ENCODE assay signal across 8 mouse cellular contexts in the genomic region with DNA sequence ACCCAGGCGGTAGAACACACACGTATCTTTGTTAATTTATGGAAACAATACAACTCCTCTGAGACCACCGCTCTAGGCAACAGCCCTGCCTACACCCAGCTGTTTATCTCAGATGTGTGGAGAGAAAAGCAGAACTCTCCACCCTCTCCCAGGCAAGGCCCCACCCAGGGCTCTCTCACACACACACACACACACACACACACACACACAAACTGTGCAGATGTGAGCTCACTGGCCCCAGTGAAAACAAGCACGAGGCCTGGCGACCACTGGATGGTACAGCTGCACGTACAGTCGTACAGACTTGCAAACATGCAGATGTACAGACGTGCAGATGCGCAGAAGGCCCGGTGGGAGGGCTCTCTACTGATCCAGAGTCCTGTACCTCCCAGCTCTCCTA. TPM values are rescaled to one million over a fixed set of nuclear protein-coding genes. Genes with fewer than 3 reads are reported as not detected.
A peak's percentile ranks its signal among the peaks of the same experiment; 100 is the strongest.
DNase-seq lines count a peak whose midpoint lies in the region; ATAC-seq and TF ChIP-seq lines count a peak whose summit lies in the region.

No protein-coding gene starts in this region.

- peak overlapping the region; percentile 82 for H3K27ac ChIP-seq in MEL (ENCODE audit: control insufficient read depth, low read depth, low read length)
- peak overlapping the region; percentile 13; the same call in 1 of the 2 replicates for H3K27ac ChIP-seq in hindbrain, embryonic 12.5 days
- peak overlapping the region; percentile 33 for H3K27ac ChIP-seq in neural tube, embryonic 15.5 days (replicated peaks)

- peak overlapping the region; percentile 71 for H3K9ac ChIP-seq in MEL (ENCODE audit: control insufficient read depth, low read depth, low read length, poor library complexity, severe bottlenecking)
- no peak overlapping the region for H3K9ac ChIP-seq in hindbrain, embryonic 12.5 days
- H3K9ac ChIP-seq in neural tube, embryonic 15.5 days (replicated peaks) = no peak overlapping the region

- no peaks in the 10 kb centered on the region; the same call in 1 of the 2 replicates for H3K79me2 ChIP-seq in MEL (ENCODE audit: control insufficient read depth, insufficient read depth, low read length, poor library complexity)

- TF ChIP-seq EP300 in MEL (IDR thresholded peaks at IDR 0.05; ENCODE audit: low read depth in 1 of 2, low read length in 2 of 2) = peak; percentile 81 to 82

- peaks cover 0 to 34% of the 10 kb centered on the region in 2 experiments; a peak in 2 of 4 replicates for H3K36me3 ChIP-seq in MEL (ENCODE audit: control insufficient read depth in 1 of 2, insufficient read depth in 2 of 2, low read length in 2 of 2)
- H3K36me3 ChIP-seq in hindbrain, embryonic 12.5 days = no peaks in the 10 kb centered on the region
- H3K36me3 ChIP-seq in neural tube, embryonic 15.5 days = no peaks in the 10 kb centered on the region

- no peaks in the 10 kb centered on the region for H3K9me3 ChIP-seq in MEL (replicated peaks; ENCODE audit: insufficient read depth, low read length)
- H3K9me3 ChIP-seq in hindbrain, embryonic 12.5 days (replicated peaks) = no peaks in the 10 kb centered on the region
- H3K9me3 ChIP-seq in neural tube, embryonic 15.5 days (replicated peaks) = no peaks in the 10 kb centered on the region

- 61% methylated on average over 10 of the region's 10 CpGs for WGBS in hindbrain, embryonic 12.5 days
- 47% methylated on average over 10 of the region's 10 CpGs for WGBS in neural tube, embryonic 15.5 days

- H3K4me1 ChIP-seq in MEL (ENCODE audit: control insufficient read depth in 1 of 2, insufficient read depth in 2 of 2, low read length in 2 of 2) = peaks cover 9 to 52% of the 10 kb centered on the region in 2 experiments
- peaks cover 29% of the 10 kb centered on the region for H3K4me1 ChIP-seq in hindbrain, embryonic 12.5 days
- H3K4me1 ChIP-seq in neural tube, embryonic 15.5 days = peaks cover 14% of the 10 kb centered on the region

- TF ChIP-seq RAD21 in MEL (IDR thresholded peaks at IDR 0.05; ENCODE audit: low read depth, low read length) = no peak

- peak; percentile 45; the same call in 1 of the 2 replicates for ATAC-seq in hindbrain, embryonic 12.5 days (ENCODE audit: low FRiP score)
- ATAC-seq in neural tube, embryonic 15.5 days (ENCODE audit: low FRiP score) = peak; percentile 64; the same call in 1 of the 2 replicates

- H3K27me3 ChIP-seq in MEL (ENCODE audit: control insufficient read depth in 1 of 2, insufficient read depth in 2 of 2, low read length in 2 of 2) = no peaks in the 10 kb centered on the region
- no peaks in the 10 kb centered on the region for H3K27me3 ChIP-seq in hindbrain, embryonic 12.5 days
- no peaks in the 10 kb centered on the region for H3K27me3 ChIP-seq in neural tube, embryonic 15.5 days (replicated peaks)

- H3K4me3 ChIP-seq in MEL (ENCODE audit: control insufficient read depth in 1 of 2, insufficient read depth in 1 of 2, low read depth in 2 of 2, low read length in 2 of 2) = peak overlapping the region; percentile 21 to 46
- no peak overlapping the region for H3K4me3 ChIP-seq in hindbrain, embryonic 12.5 days
- no peak overlapping the region for H3K4me3 ChIP-seq in neural tube, embryonic 15.5 days (replicated peaks)

- TF ChIP-seq POLR2A in MEL (IDR thresholded peaks at IDR 0.05; ENCODE audit: control insufficient read depth in 1 of 2, insufficient read depth in 1 of 2, low read depth in 1 of 2, low read length in 2 of 2, poor library complexity in 1 of 2) = peak in 1 of 2 experiments; percentile 79; a peak in 2 of 4 replicates

- peak; percentile 94 for DNase-seq in heart, adult 11 months
- DNase-seq in heart, adult 8-10 months (ENCODE audit: low spot score) = no peak
- DNase-seq in MEL (ENCODE audit: low read depth, low spot score) = peak; percentile 96
- DNase-seq in layer of hippocampus, adult 8-10 months (ENCODE audit: low spot score in 2 of 2) = no peak
- DNase-seq in kidney, adult 9 months = no peak
- DNase-seq in right cerebral cortex, postnatal 25 days = no peak

- H3K4me2 ChIP-seq in hindbrain, embryonic 12.5 days (replicated peaks) = no peak overlapping the region
- no peak overlapping the region for H3K4me2 ChIP-seq in neural tube, embryonic 15.5 days

- TF ChIP-seq CTCF in MEL (IDR thresholded peaks at IDR 0.05 in 2 of 3, conservative IDR thresholded peaks at IDR 0.05 in 1 of 3; ENCODE audit: control insufficient read depth in 1 of 3, insufficient read depth in 1 of 3, low read depth in 2 of 3, low read length in 3 of 3, poor library complexity in 1 of 3, severe bottlenecking in 1 of 3) = no peak

TF ChIP-seq in MEL, 35 proteins besides CTCF, POLR2A, EP300 and RAD21 (continues in another document):
- TF ChIP-seq ZNF384 (IDR thresholded peaks at IDR 0.05; ENCODE audit: low read depth, low read length) (no peak), MYC (IDR thresholded peaks at IDR 0.05; ENCODE audit: low read depth, low read length) (peak; percentile 89), POLR2AphosphoS5 (IDR thresholded peaks at IDR 0.05; ENCODE audit: borderline replicate concordance, low read depth, low read length) (no peak), MAFK (IDR thresholded peaks at IDR 0.05; ENCODE audit: borderline replicate concordance, low read depth, low read length) (no peak), ZMIZ1 (IDR thresholded peaks at IDR 0.05; ENCODE audit: low read depth, low read length) (0 out of 2 replicates have a peak, but pooled peaks have one; percentile 20), USF1 (IDR thresholded peaks at IDR 0.05; ENCODE audit: low read depth, low read length) (no peak), ZKSCAN1 (IDR thresholded peaks at IDR 0.05; ENCODE audit: low read depth, low read length) (no peak), ETS1 (IDR thresholded peaks at IDR 0.05; ENCODE audit: low read depth, low read length) (peak; percentile 94), USF2 (IDR thresholded peaks at IDR 0.05; ENCODE audit: borderline replicate concordance in 1 of 2, insufficient read depth in 1 of 2, low read depth in 1 of 2, low read length in 2 of 2) (no peak), NRF1 (IDR thresholded peaks at IDR 0.05; ENCODE audit: insufficient read depth, low read depth, low read length, poor library complexity, severe bottlenecking) (peak; percentile 71), TBP (IDR thresholded peaks at IDR 0.05; ENCODE audit: low read depth, low read length) (peak; percentile 58), E2F4 (IDR thresholded peaks at IDR 0.05; ENCODE audit: borderline replicate concordance, low read depth, low read length) (no peak), KAT2A (conservative IDR thresholded peaks at IDR 0.05; ENCODE audit: low read depth, low read length) (no peak), HCFC1 (IDR thresholded peaks at IDR 0.05; ENCODE audit: low read depth, low read length) (peak; percentile 74), TCF12 (IDR thresholded peaks at IDR 0.05; ENCODE audit: low read depth, low read length) (peak; percentile 82), MEF2A (IDR thresholded peaks at IDR 0.05; ENCODE audit: extremely low read depth, insufficient replicate concordance, low read depth, low read length, poor library complexity, severe bottlenecking) (no peak), CHD1 (IDR thresholded peaks at IDR 0.05; ENCODE audit: low read depth, low read length) (no peak), UBTF (IDR thresholded peaks at IDR 0.05; ENCODE audit: borderline replicate concordance, insufficient read depth, low read depth, low read length) (no peak), SMC3 (IDR thresholded peaks at IDR 0.05; ENCODE audit: low read depth, low read length) (no peak), BHLHE40 (IDR thresholded peaks at IDR 0.05; ENCODE audit: borderline replicate concordance, low read depth, low read length) (no peak), SIN3A (IDR thresholded peaks at IDR 0.05; ENCODE audit: low read length) (peak; percentile 93), POLR2AphosphoS2 (IDR thresholded peaks at IDR 0.05; ENCODE audit: low read length) (no peak)

RNA-seq across cellular contexts. Expression of gene Endou, which starts 13.8 kb away (rescaled TPM):
- 1 to 10 TPM; 1.3 to 2.3 (median 1.7) TPM for total RNA-seq in heart, adult 8-10 months (2022)
- total RNA-seq in MEL (2012; rRNA removed) = 0.07 and 0.08 TPM in 2 replicates
- under 1 TPM in 1 of 2 experiments, not detected in 1; 0.10 TPM for polyA plus RNA-seq in MEL (2012; ENCODE audit: insufficient read depth in 1 of 2, insufficient read length in 2 of 2, low read depth in 1 of 2, low replicate concordance in 2 of 2, missing spikeins in 1 of 2)
- 0.25 TPM in 2 replicates for polyA plus RNA-seq in hindbrain, embryonic 12.5 days (2016; fragmentation: Nextera tagmentation; extraction: Ambion mirVana)
- 0.15 and 3.5 TPM in 2 replicates for polyA plus RNA-seq in neural tube, embryonic 15.5 days (2015; fragmentation: Nextera tagmentation; extraction: Ambion mirVana)
- total RNA-seq in layer of hippocampus, adult 8-10 months (2022) = 1 to 10 TPM in 2 of 4 experiments, under 1 TPM in 2; 0.69 to 3.6 (median 2.2) TPM

RNA-seq across cellular contexts. Expression of gene Rapgef3, which starts 22.8 kb away (rescaled TPM):
- 10 to 100 TPM; 20.5 to 27.4 (median 23.8) TPM for total RNA-seq in heart, adult 8-10 months (2022)
- 4.0 and 7.4 TPM in 2 replicates for total RNA-seq in MEL (2012; rRNA removed)
- polyA plus RNA-seq in MEL (2012; ENCODE audit: insufficient read depth in 1 of 2, insufficient read length in 2 of 2, low read depth in 1 of 2, low replicate concordance in 2 of 2, missing spikeins in 1 of 2) = 1 to 10 TPM in 1 of 2 experiments, not detected in 1; 6.6 TPM
- 9.1 and 10.7 TPM in 2 replicates for polyA plus RNA-seq in hindbrain, embryonic 12.5 days (2016; fragmentation: Nextera tagmentation; extraction: Ambion mirVana)
- 12.5 and 19.5 TPM in 2 replicates for polyA plus RNA-seq in neural tube, embryonic 15.5 days (2015; fragmentation: Nextera tagmentation; extraction: Ambion mirVana)
- 10 to 100 TPM; 52.2 to 70.6 (median 55.7) TPM for total RNA-seq in layer of hippocampus, adult 8-10 months (2022)

RNA-seq across cellular contexts. Expression of gene Slc48a1, which starts 33.4 kb away (rescaled TPM):
- 10 to 100 TPM; 63.6 to 76.6 (median 67.9) TPM for total RNA-seq in heart, adult 8-10 months (2022)
- 116 and 136 TPM in 2 replicates for total RNA-seq in MEL (2012; rRNA removed)
- 100 to 1,000 TPM in 1 of 2 experiments, not detected in 1; 299 TPM for polyA plus RNA-seq in MEL (2012; ENCODE audit: insufficient read depth in 1 of 2, insufficient read length in 2 of 2, low read depth in 1 of 2, low replicate concordance in 2 of 2, missing spikeins in 1 of 2)
- polyA plus RNA-seq in hindbrain, embryonic 12.5 days (2016; fragmentation: Nextera tagmentation; extraction: Ambion mirVana) = 41.6 and 43.3 TPM in 2 replicates
- polyA plus RNA-seq in neural tube, embryonic 15.5 days (2015; fragmentation: Nextera tagmentation; extraction: Ambion mirVana) = 99.0 and 101 TPM in 2 replicates
- total RNA-seq in layer of hippocampus, adult 8-10 months (2022) = 100 to 1,000 TPM; 131 to 151 (median 146) TPM

RNA-seq across cellular contexts. Expression of gene Rpap3, which starts 39.3 kb away (rescaled TPM):
- 10 to 100 TPM; 13.4 to 17.9 (median 15.3) TPM for total RNA-seq in heart, adult 8-10 months (2022)
- total RNA-seq in MEL (2012; rRNA removed) = 84.4 and 85.7 TPM in 2 replicates
- polyA plus RNA-seq in MEL (2012; ENCODE audit: insufficient read depth in 1 of 2, insufficient read length in 2 of 2, low read depth in 1 of 2, low replicate concordance in 2 of 2, missing spikeins in 1 of 2) = 10 to 100 TPM; 85.7 to 98.4 TPM
- 36.8 and 40.9 TPM in 2 replicates for polyA plus RNA-seq in hindbrain, embryonic 12.5 days (2016; fragmentation: Nextera tagmentation; extraction: Ambion mirVana)
- polyA plus RNA-seq in neural tube, embryonic 15.5 days (2015; fragmentation: Nextera tagmentation; extraction: Ambion mirVana) = 30.5 and 31.3 TPM in 2 replicates
- total RNA-seq in layer of hippocampus, adult 8-10 months (2022) = 10 to 100 TPM; 26.6 to 28.1 (median 27.8) TPM

Comparison
In these comparisons a context has a peak if more than half of its experiments do, and no peak if none do; other contexts are left out.
1. DNase-seq: peak in heart, adult 11 months (single experiment) and MEL (single experiment); none in heart, adult 8-10 months (single experiment), layer of hippocampus, adult 8-10 months (0 of 2), kidney, adult 9 months (single experiment) and right cerebral cortex, postnatal 25 days (single experiment).
2. H3K27ac ChIP-seq: peak in every context shown above with its lines; median percentile 82 in MEL; 33 in neural tube, embryonic 15.5 days; 13 in hindbrain, embryonic 12.5 days.
3. H3K4me3 ChIP-seq: peak in MEL (2 of 2); none in hindbrain, embryonic 12.5 days (single experiment) and neural tube, embryonic 15.5 days (single experiment).